Mouse (Mus musculus) ovary, postnatal 36 days (tissue): ENCODE data around the gene Scnn1a.
"Not testable (repeated sequence)": the region's sequence is repeated elsewhere in the genome, so short reads cannot be mapped to it uniquely, and the experiment has no call there.

ENCODE experiments used
- DNase-seq: peaks from one replicate; pipeline ENCODE4 v3.0.0; 2022; ENCODE audit warnings: low spot score, mixed read lengths

Gene Scnn1a

DNA sequence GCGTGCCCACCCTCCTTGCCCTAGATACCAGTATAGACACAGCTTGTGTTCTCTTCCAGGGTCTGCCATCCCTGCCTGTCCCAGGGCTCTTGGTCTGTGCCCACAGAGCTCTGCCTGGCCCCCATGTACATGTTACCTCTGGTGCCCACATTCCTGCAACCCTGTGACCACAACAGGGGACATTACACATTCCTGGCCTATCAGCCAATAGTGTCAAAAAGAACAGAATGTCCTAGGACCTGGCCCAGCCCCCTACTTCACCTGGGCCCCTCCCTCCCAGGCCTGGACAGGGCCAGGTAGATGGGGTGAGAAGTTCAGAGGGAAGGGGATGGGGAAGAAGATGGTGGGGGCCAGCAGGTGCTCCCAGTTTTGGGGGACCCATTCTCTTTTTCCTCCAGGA, at the start of gene Scnn1a:
Scnn1a (plus strand) TSS at position 337 of the 400 bp plus-strand sequence.
- DNase-seq = no peak

DNA sequence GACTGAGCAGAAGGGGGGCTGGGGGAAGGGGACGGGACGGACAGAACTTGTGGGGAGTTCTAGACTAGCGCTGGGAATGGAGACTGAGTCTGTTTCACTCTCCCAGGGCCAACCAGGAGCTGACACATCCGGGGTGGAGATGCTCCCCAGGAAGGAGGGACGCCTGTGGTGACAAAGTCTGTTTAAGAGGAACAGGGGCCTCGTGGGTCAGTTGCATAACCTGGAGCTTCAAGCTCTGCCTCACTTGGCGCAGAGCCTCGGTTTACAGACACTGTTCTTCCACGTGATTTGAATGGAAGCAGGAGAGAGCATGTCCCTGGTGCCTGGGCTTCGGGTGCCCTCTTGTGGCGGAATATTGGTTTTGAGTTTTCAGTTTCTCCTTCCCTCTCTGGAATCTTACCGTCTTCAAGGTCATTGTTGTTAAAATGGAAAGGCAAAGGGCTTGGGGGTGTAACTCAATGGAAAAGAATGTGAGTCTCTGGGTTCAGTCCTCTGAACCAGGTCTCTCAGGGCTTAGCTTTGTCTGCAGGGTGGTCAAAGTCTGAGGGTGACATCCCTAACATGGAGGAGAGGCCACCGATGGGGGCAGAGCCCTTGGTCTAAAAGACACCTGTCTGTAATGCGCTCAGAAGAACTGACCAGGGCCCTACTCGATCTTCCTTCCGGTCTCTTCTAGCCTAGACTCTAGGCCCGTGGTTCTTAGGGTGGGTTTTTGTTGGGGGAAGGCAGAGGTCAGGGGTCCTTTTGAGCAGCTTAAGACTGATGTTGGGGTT, 48.8 kb upstream of the Scnn1a start:
- DNase-seq = peak; percentile 84

DNA sequence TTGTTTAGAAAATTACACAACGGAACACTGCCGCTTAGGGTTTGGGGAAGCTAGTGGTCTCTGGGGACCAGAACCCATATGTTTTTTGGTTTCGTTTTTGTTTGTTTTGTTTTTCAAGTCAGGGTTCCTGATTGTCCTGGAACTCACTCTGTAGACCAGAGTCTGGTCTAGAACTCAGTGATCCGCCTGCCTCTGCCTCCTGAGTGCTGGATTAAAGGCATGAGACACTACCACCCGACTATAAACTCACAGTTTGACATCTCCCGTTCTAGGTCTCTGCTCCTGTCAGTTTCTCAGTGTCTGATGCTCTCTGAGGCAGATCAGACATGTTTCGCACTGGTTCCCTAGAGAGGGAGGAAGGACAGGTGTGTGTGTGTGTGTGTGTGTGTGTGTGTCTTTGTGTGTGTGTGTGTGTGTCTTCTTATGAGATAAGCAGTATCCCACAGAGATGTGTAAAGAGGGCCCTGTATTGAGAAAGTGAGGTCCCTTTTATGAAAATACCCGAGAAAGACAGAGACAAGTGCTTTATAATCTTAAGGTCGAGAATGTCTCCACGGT, 48.2 kb upstream of the Scnn1a start:
- no peak for DNase-seq

DNA sequence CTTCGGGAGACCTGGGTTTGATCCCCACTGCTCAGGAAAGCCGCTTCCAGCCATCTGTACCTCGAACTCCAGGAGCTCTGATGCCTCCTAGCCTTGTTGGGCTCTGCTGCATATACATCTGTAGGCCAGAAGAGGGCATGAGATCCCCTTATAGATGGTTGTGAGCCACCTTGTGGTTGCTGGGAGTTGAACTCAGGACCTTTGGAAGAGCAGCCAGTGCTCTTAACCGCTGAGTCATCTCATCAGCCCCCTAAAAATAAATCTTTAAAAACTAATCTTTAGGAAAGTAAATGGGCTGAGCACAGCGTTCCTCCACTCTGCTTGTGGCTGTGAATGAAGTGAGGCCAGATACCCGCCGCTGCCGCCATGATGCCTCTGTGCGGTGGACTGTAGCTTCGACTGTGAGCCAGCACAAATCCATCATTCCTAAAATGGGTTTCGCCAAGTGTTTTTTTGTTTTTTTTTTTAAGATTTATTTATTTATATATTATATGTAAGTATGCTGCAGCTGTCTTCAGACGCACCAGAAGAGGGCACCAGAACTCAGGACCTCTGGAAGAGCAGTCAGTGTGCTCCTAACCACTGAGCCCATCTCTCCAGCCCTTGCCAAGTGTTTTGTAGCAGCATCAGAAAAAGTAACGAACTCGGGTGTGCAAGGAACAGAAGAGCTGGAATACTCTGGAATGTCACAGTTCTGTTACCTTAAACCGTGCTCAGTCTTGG, 45.5 kb upstream of the Scnn1a start:
- peak; percentile 29 for DNase-seq

DNA sequence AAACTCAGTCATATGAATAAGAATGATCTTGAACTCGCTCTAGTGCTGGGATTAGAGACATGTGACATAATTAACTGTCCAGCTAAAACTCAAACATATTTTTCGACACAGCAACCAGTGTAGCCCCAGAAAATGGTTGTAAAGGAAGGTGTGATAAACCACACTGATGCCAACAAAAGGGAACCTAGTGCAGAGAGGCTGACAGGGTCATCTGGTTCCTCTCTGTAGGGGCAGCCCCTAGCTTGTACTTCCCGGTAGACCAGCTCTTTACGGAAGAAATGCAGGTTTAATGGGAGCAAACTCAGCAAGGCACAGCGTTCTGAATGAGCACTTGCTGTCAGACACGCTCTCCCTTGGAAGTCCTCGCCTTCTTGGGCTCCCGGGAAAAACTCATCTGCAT, 40.7 kb upstream of the Scnn1a start:
- DNase-seq = no peak

DNA sequence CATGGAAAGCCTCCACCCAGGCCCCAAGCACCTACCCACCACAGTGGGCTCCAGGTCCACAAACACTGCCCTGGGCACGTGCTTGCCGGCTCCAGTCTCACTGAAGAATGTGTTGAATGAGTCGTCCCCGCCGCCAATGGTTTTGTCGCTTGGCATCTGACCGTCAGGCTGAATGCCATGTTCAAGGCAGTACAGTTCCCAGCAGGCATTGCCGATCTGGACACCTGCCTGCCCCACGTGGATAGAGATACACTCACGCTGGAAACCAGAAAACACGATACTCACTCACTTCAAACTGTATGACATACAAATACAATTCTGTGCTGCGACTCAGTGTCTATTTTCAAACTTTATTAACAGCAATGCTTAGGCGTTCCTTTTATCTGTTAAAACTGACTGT, 37.7 kb upstream of the Scnn1a start:
- DNase-seq = not testable (repeated sequence)

DNA sequence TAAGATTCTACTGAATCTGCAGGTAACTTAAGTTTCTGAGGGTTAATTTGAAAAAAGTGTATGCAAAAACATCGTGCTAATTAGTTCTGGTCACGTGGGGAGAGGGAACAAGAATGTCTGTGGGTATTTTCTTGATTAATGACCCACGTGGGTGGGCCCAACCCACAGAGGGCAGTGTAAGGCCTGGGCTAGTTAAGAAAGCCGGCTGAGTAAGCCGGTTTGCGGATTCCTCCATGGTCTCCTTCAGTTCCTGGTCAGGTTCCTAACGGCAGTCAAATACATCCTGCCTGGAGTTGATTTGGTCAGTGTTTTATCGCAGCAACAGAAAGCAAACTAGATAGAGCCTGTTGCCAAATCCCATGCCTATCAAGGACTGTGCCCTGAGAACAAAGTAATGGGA, 36.2 kb upstream of the Scnn1a start:
- DNase-seq = no peak

DNA sequence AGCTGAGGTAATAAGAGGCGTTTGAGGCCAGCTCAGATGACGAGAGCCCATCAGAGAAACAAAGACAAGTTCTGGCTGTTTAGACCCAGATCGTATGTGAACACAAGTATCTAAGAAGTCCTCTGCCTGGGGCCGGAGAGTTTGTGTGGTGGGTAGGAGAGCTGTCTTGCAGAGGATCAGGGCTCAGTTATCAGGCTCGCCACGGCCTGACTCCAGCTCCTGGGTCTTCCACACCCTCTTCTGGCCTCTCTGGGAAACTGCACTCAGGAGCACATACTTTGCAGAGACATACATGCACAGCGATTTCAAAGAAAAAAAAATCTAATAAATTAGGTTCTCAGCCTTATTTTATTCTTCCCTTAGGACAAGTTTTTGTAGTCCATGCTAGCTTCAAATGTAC, 35.7 kb upstream of the Scnn1a start:
- DNase-seq = no peak

DNA sequence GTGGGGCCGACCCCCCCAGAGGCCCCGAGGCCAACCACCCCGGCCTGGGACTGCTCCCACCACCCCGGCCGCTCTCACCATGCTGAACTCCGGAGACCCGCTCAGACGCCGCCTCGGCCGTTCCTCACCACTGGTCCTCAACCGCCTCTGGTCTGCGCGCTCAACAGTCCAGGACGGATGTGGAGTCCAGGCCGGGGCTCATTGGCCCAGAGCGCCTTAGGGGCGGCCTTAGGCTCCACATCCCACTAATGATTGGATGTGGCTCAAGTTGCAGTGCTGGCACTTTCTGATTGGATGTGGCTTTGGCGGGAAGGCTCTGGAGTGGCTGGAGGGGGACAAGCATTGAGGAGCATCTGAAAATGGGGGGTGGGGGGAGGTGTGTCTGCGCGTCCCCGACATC, 34.6 kb upstream of the Scnn1a start, which contains the start of gene Tuba3a:
Tuba3a (minus strand) TSS at position 153 of the 400 bp plus-strand sequence.
- no peak for DNase-seq

DNA sequence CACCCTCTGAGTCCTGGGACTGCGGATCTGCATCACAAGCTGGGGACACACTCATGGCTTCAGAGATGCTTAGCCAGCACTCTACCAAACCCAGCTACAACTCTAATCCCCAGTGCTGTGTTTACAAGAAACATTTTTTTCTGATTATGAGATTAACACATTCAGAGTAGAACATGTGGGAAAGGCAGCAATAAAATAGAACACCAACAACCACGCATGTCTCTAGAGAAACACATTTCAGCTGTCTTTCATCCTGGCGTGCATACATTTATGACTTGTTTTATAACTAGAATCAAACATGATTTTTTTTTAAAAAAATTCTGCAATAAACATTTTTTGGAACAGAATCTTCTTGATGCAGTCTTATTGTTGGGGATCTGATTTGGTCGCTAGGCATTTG, 33.5 kb upstream of the Scnn1a start:
- no peak for DNase-seq

DNA sequence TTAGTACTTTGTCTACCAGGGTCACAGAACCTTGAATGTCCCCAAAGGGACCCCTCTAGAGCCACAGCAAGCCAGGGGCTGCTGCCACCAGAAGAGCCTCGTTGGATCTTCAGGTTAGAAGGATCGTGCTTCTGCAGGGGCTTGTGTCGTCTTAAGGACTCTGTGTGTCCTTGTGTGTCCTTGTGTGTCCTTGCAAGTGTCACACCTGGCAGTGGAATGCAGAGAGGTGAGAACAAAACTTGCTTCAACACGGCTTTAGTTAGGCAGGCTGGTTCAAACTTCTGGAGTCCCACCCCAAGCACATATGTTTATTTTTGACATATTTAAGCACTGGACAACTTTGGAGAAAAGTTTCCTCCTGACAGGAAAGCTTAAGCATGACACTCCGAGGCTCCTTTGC, 31.7 kb upstream of the Scnn1a start:
- DNase-seq = no peak

DNA sequence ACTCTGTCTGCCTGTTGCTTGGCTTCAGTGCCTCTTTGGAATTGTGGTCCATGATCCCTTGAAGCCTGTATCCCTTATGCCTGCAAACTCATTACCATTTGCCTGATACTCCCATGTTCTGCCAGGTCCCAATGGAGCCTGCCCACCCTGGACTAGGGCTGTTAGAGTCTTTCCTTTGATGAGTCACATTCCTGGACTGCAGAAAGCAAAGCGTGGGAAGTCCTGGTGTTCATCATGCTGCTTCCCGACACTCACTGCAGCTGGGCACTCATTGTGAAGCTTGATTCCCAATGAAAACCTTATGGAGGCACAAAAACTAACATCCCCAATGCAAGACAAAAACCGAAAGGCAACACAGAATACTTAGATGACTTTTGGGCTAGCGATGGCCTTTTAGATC, 29.1 kb upstream of the Scnn1a start:
- no peak for DNase-seq

DNA sequence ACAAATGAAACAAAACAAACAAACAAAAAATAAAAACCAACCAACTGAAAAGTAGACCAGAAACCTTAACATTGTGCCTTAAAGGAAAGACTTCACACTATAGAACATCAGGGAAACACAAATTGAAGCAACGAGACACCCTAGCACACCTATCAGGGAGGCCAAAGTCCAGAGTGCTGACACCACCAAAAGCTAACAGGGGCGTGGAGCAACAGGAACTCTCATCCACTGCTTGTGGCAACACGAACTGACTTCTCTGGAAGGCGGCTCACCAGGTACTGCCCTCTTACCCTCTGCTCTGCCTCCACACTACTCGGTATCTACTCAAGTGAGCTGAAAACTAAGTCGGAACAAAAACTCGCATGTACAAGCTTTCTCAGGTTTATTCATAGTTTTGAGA, 28.2 kb upstream of the Scnn1a start:
- DNase-seq = no peak

DNA sequence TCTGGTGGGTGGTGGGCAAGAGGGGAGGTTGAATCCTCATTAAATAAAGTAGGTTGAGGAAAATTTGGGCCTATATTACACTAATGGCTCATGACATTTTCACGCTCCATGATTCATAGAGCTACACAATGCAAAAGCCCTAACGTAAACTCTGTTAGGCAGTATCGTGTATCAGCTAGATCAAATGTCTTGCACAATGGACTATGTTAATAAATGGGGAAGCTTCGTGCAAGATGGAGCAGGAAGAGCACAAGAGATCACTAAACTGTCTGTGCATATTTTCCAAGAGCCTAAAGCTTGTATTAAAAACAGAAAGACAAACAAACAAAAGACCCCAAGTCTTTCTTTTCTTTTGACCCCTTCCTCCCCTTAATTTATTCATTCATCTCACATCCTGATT, 26.4 kb upstream of the Scnn1a start:
- no peak for DNase-seq

DNA sequence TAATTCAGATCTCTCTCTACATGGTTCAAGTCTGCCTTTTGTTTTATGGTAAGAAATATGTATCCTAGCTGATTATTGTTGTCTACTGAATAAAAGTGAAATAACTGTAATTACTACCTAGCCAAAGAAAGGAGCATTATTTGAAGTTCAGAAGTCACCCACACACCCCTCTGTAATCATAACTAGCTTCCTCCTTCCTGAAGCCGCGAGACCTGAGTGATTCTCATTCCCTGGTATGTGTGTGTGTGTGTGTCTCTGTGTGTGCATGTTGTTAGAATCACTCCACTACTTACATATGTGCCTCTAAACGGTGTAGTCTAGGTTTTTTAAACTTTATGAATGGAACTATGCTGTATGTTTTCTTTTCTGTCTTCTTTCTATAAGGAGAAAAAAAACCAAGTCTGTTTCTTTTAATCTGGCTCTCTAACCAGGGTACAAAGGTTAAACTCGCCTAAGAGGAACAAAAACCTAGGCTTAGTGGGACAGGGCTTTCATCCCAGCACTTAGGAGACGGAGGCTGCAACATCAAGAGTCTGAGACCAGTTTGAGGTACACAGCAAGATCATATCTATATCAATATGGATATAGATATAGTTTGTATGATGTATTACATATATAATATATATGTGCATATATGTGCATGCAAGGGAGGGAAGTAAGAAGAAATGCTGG, 23.2 kb upstream of the Scnn1a start:
- no peak for DNase-seq

DNA sequence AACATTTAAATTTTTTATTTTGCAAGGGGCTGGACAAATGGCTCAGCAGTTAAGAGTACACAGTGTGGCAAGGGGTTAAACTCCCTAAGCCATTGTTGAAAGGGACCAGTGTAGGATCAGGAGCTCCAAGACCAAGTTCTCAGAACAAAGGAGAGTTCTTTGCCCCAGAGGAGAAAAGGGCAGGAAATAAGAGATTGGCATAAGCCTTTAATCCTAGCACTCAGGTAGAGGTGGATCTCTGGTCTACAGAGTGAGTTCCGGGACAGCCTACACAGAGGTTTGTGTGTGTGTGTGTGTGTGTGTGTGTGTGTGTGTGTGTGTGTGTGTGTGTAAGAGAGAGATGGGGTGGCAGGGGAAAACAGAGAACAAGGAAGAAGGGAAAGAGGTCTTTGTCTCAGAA, 19.5 kb upstream of the Scnn1a start:
- DNase-seq = no peak

DNA sequence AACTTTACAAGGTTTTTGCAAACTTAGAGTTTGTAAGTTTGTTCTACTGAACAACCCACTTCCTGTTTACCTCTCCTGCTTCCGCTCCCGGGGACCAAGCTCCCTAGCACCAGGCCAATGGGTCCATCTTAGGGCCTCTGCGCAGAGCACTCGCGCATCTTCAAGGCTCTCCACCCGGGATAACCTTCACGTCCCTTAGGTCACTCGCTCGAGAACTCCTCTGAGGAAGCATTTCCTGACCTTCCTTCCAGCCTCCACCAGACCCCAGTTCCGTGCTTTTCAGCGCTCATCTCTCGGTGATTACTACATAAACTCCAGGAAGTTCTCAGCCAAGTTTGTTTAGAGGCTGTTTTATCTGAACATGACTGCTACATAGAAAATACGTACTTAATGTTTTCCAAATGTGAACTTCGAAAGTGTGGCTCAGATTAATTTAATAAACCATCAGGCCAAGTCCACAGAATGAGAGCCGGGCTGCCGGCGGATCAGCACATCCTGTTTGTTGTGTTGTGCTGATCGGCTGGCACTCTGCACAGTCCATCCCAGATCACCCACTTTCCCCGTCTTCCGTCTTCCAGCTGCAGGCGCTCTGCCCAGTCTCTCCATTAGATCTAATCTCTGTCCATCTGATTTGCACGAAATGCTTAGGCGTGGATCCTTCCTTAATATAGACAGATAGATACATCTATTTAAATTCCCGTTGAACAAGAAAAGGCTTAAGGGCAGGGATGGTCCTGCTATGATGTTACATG, 18.1 kb upstream of the Scnn1a start:
- DNase-seq = no peak

DNA sequence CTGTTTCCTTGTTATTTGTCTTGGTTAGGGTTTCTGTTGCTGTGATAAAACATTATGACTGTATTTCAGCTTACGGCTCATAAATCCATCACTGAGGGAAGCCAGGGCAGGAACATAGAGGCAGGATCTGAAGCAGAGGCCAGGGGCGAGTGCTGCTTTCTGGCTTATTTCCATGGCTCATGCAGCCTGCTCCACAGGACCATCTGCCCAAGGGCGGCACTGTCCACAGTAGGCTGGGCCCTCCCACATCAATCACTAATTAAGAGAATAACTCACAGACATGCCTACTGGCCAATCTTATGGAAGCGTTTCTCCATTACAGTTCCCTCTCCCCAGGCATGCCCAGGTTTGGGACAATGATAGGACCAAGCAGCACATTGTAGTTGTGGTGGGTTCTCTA, 17.2 kb upstream of the Scnn1a start:
- no peak for DNase-seq

DNA sequence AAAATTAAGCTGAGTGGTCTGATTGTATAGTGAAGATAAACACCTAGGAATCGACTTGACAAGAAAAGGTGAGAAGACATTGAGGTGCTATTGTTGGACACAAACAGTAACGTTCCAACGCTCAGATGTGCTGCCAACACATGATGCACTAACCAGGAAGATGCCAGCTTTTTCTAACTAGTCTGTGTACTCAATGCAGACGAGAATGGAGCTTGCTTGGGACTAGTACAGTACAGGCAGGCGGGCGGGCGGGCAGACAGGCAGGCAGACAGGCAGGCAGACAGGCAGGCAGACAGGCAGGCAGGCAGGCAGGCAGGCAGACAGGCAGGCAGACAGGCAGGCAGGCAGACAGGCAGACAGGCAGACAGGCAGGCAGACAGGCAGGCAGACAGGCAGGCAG, 16.1 kb upstream of the Scnn1a start:
- not testable (repeated sequence) for DNase-seq

DNA sequence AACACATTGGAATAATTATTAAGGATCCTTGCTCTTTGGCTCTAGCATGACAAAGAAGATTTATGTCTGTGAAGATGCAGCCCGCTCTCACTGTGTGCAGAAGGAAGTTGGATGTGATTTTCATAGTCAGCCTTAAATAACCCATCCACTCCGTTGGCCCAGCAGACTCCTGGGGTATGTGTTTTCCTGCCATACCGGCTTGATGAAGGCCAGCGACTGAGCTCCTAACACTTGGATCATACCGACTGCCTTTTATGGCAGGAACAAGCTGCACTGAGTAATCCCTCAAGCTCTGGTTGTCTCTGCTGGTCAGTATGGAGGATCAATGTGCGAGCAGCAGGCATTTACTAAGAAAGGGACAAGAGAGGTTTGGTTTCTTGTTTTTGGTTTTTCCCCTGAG, 15.0 kb upstream of the Scnn1a start:
- no peak for DNase-seq

DNA sequence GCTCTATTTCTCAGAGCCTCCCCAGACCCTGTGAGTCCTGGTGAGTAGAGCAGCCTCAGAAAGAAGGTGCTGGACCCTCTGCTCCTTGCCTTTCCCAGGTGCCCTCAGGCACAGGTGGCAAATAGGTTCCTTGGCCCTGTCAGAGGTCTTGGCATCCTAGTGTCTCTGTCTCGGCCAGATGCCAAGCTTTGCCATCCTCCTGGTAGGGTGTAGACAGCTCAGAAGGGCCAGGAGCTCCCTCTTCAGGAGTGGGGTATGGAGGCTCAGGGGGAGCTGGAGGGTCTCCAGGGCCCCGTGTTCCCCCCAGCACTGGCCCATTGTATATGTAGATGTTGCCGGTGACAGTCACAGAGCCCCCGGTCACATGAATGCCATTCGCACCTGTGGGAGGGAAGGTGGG, 13.4 kb upstream of the Scnn1a start:
- no peak for DNase-seq

DNA sequence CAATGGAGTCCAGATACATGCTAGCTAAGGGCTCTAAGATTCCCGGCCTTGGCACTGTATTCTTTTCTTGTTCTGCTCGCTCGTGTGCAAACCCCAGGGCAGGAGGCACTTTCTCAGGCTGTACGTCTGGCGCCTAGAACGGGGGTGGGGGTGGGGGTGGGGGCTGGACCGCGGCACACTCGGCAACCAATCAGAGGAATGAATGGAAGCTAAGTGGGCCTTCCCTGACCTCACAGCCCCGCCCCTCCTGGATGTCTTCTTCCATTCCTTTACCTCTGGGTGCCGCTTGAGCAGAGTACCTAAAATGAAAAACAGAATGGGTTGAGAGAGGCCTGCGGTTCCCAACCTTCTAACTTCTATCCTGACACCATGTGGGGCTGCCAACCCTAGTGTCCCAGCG, 11.5 kb upstream of the Scnn1a start:
- DNase-seq = no peak
